Mouse (Mus musculus) T-helper 1 cell (primary cell): ENCODE measurements around the gene Agmat.

Experiments used
- in situ Hi-C: fragments of 300-600 bp; cut with MboI, MseI; formaldehyde crosslinking; loops from one replicate; pipeline ENCODE4 v1.15.1; 2025; ENCODE audit warnings: high pct_unique_total_duplicates

Gene Agmat

GRCm38 (mm10) chr4:141734446-141735205, 11.8 kb upstream of the Agmat start:
- in situ Hi-C loops, result loop anchor here (5.0 kb wide), 1 partner anchor 58 kb away; the partner anchor contains the start of genes Casp9 and Dnajc16

GRCm38 (mm10) chr4:141735206-141735560, 11.3 kb upstream of the Agmat start:
- in situ Hi-C loops, result loop anchor here (5.0 kb wide), 1 partner anchor 57 kb away; the partner anchor contains the start of genes Casp9 and Dnajc16

- in situ Hi-C loops, result loop anchor here (5.0 kb wide), 1 partner anchor 55 kb away; the partner anchor contains the start of genes Casp9 and Dnajc16
Observed at GRCm38 (mm10) chr4:141736856-141737255, 9.6 kb upstream of the Agmat start.

- in situ Hi-C loops, result loop anchor here (5.0 kb wide), 1 partner anchor 54 kb away; the partner anchor contains the start of genes Casp9 and Dnajc16
Observed at GRCm38 (mm10) chr4:141738015-141738414, 8.5 kb upstream of the Agmat start.

GRCm38 (mm10) chr4:141741856-141742255, 4.6 kb upstream of the Agmat start:
- in situ Hi-C loops, result no loop called here

- in situ Hi-C loops, result no loop called here
Observed at GRCm38 (mm10) chr4:141742381-141742780, 4.1 kb upstream of the Agmat start.

GRCm38 (mm10) chr4:141749557-141749956, 3.1 kb downstream of the Agmat start:
- in situ Hi-C loops, result no loop called here

- in situ Hi-C loops, result no loop called here
Observed at GRCm38 (mm10) chr4:141750826-141751225, 4.4 kb downstream of the Agmat start.

GRCm38 (mm10) chr4:141751419-141752075, 5.1 kb downstream of the Agmat start:
- in situ Hi-C loops, result no loop called here

GRCm38 (mm10) chr4:141752076-141752421, 5.6 kb downstream of the Agmat start:
- in situ Hi-C loops, result no loop called here

- in situ Hi-C loops, result no loop called here
Observed at GRCm38 (mm10) chr4:141755375-141755930, 9.0 kb downstream of the Agmat start.

- in situ Hi-C loops, result no loop called here
Observed at GRCm38 (mm10) chr4:141757124-141757523, 10.7 kb downstream of the Agmat start.

GRCm38 (mm10) chr4:141758874-141759542, 12.5 kb downstream of the Agmat start:
- in situ Hi-C loops, result no loop called here

GRCm38 (mm10) chr4:141760942-141761341, 14.5 kb downstream of the Agmat start:
- in situ Hi-C loops, result no loop called here

- in situ Hi-C loops, result no loop called here
Observed at GRCm38 (mm10) chr4:141762102-141762598, 15.7 kb downstream of the Agmat start.

GRCm38 (mm10) chr4:141763476-141763875, 17.0 kb downstream of the Agmat start:
- in situ Hi-C loops, result no loop called here

- in situ Hi-C loops, result no loop called here
Observed at GRCm38 (mm10) chr4:141765008-141765407, 18.5 kb downstream of the Agmat start.

- in situ Hi-C loops, result no loop called here
Observed at GRCm38 (mm10) chr4:141766316-141766667, 19.8 kb downstream of the Agmat start.

GRCm38 (mm10) chr4:141766668-141767352, 20.3 kb downstream of the Agmat start:
- in situ Hi-C loops, result no loop called here

GRCm38 (mm10) chr4:141767353-141768036, 21.0 kb downstream of the Agmat start:
- in situ Hi-C loops, result no loop called here
